Mouse (Mus musculus): ENCODE results near the gene Coq10b.
"Not testable (repeated sequence)": the region's sequence is repeated elsewhere in the genome, so short reads cannot be mapped to it uniquely, and the experiment has no call there.

Gene Coq10b

DNA sequence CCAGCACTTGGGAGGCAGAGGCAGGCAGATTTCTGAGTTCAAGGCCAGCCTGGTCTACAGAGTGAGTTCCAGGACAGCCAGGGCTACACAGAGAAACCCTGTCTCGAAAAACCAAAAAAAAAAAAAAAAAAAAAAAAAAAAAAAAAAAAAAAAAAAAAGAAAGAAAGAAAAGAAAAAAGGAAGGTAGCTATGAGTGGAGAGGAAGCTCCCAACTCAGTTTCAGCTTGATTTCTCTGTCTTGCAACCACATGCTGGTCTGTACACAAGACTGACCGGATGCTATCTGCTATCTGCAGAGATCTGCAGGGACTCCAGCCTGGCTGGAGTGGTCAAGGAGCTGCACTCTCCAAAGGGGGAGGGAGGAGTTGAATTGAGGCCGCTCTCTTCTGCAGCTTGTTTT, 5.8 kb downstream of the Coq10b start:
- not testable (repeated sequence) for DNase-seq

DNA sequence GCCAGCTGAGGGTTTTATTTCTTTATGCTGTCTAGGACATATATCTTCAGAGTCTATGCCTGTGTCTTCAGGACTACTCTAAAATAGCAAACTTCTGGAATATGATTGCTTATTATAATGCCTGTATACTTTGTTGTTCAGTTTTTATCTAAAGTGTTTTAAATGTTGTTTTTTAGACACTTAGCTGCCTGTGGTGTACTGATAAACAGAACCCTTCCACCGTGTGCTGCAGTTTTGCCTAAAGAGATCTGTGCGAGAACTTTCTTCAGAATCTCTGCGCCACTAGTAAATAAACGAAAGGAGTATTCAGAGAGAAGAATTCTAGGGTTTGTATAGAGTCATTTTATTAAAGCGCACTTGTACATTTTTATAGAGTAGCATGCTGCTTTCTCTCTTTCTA, 8.5 kb downstream of the Coq10b start:
- no peak for DNase-seq

DNA sequence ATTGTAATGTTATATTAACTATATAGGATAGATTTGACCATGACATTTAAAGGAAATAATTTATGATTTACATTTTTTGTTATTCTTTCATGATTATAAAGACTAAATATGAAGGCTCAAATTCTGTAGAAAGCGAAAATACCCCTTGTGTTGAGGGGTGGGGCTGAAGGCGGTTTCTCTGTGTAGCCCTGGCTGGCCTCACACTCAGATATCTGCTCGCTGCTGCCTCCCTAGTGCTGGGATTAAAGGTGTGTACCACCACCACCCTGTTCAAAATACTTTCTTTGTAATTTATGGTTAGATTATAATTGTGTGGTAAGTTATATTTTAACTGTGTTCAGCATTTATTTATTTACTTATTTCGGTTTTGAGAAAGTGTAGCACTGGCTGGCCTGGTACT, 9.2 kb downstream of the Coq10b start:
- no peak for DNase-seq

DNA sequence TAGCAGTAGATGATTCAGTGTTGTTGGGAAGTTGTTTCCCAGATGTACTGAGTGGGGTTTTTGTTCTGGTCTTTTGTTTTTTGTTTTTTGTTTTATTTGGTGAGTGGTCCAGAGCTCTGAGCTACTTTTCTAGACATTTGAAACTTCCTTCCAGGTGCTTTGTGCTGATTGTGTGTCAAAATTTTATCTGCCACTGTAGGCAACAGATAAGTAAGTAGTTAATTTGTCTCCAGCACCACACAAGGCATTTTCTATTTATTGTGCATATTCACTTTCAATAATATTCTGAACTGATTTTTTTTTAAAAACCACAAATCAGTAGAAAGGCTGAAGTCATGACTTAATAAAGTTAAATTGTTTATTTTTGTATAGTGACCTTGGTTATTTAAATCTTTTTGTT, 19.8 kb downstream of the Coq10b start:
- not testable (repeated sequence) for DNase-seq

DNA sequence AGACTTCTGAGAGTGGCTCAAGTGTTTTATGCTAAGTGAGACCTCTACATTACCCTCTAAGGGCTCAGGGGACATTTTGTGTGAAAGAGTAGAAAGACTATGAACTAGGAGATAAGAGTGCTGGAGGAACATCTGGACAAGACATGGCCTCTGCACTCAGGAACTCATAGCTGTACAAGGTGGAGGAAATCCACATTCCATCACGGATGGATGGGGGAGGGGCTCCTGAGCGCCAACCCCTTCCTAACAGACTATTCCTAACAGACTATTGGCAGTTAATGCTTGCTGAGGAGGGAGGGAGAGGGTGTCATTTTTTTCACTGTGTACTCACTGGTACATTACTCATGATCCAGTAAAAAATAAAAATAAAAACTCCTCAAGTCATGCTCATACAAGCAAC, 22.2 kb downstream of the Coq10b start:
- no peak for DNase-seq

- no peak for DNase-seq
Measured at GRCm38 (mm10) chr1:55075652-55076394, 23.3 kb downstream of the Coq10b start.

DNA sequence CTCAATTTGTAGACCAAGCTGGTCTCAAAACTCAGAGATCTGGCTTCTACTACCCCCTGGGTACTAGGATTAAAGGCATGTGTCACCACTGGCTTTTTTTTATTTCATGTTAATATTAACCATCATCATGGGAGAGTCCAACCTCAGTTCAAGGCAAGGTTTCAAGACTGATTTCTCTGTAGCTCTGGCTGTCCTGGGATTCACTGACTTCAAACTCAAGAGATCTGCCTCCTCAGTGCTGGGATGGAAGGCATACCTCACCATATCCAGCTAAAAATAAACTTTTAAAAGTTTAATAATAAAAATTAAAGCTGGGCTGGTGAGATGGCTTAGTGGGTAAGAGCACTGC, 23.8 kb downstream of the Coq10b start:
- no peak for DNase-seq

- no peak for DNase-seq
Measured at GRCm38 (mm10) chr1:55076849-55077516, 24.4 kb downstream of the Coq10b start.

DNA sequence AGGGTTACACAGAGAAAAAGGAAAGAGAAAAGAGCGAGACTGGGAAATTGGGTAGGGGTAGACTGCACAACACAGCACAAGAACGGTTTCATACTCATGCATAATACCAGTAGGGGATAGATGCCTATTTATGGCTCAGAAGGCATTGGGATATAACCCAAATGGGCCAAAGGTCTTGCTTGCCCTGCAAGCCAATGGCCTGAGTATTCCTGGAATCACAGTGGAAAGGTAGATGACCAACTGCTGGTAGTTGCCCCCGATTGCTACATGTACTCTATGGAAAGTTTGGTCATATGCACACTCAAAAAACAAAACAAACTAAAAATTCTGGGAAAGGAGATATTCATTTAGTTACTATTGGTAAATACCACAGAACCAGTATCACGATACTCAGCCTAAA, 27.1 kb downstream of the Coq10b start:
- no peak for DNase-seq

GRCm38 (mm10) chr1:55082106-55082505, 29.5 kb downstream of the Coq10b start:
- no peak for DNase-seq

DNA sequence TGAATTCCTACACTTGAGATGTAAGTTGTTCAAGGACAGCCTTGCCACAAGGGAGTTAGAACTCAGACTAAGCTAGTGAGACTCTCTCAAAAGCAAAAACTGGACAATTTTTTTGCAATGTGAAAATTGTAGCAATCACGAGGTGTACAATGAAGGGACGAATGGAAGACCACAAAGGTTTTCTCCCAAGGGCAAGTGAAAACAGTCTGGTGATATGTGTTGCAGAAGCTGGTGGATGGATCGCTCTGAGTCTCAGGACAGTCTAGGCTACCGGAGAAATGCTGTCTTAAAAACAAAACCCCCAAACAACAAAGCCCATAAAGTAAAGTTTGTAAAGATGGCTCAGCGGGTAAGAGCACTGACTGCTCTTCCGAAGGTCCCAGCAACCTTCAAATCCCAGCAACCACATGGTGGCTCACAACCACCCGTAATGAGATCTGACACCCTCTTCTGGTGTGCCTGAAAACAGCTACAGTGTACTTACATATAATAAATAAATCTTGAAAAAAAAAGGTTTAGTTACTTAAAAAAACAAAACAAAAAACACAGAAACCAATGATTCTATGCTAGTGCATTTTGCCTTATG, 33.3 kb downstream of the Coq10b start:
- DNase-seq = no peak

DNA sequence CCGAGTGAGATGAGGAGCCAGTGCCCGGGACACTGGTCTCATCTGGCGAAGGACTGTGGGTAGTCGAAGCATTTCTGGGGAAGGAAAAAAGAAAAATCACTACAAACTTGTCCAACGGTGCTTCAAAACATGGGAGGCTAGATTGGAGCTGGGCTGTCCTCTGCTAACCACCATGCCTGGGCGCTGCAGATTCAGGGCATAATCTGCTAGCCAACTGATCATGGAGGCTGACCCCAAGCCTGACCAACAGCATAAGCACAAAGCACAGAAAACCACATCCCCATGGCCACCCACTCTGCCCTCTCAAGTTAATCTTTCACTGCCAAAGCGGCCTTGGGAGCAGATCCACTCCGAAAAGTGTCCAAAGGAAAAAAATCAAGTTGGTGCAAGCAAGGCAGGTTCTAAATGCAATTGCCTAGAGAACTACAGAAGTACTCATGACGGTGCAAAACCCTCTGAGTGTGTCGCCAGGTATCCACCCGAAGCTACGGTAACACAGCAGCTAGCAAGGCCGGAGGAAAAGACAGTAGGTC, 34.4 kb downstream of the Coq10b start:
- peak; percentile 8 to 9 for DNase-seq

GRCm38 (mm10) chr1:55087401-55087904, 34.9 kb downstream of the Coq10b start:
- no peak for DNase-seq

- peak; percentile 98 to 99 for DNase-seq
Measured at GRCm38 (mm10) chr1:55087932-55088610, 35.5 kb downstream of the Coq10b start, which contains the start of the genes Hspe1 and Hspd1. Hspe1 (plus strand) TSS chr1:55088132. Hspd1 (minus strand) TSS chr1:55088243.

GRCm38 (mm10) chr1:55088611-55089497, 36.3 kb downstream of the Coq10b start:
- no peak for DNase-seq

DNA sequence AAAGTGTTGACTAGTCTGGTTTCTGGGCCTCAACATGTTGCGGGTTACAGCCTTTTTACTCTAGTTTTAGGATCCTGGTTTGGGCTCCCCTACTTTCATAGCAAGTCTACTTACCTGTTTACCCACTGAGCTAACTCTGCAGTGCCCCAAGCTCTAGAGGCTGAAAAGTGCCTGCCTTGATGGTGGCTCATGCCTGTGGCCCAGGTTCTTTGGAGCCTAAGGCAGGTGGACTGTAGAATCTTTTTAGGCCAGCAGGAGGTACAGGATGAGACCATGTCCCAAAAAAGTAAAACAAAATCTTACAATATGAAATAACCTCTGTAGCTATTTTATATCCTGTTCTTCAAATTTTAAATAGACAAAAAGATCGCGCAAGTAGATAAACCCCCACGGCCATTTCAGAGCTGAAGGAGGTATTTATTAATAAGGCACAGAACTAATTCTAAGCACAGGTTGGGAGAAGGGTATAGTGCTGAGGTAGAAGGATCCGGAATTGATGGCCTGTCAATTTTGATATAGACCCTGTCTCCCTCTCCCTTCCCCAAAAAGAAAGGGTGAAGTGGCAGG, 37.0 kb downstream of the Coq10b start:
- no peak for DNase-seq

GRCm38 (mm10) chr1:55092056-55092455, 39.5 kb downstream of the Coq10b start:
- no peak for DNase-seq

GRCm38 (mm10) chr1:55092469-55092868, 39.9 kb downstream of the Coq10b start:
- DNase-seq = no peak

- DNase-seq = no peak
Measured at GRCm38 (mm10) chr1:55106919-55107585, 54.5 kb downstream of the Coq10b start.

- no peak for DNase-seq
Measured at GRCm38 (mm10) chr1:55107644-55108043, 55.1 kb downstream of the Coq10b start.

GRCm38 (mm10) chr1:55108473-55108872, 55.9 kb downstream of the Coq10b start:
- no peak for DNase-seq
